Mouse (Mus musculus) gastrocnemius, postnatal 36 days (tissue): ENCODE data around the gene Ints6. TPM values are rescaled to one million over a fixed set of nuclear protein-coding genes. Genes with fewer than 3 reads are reported as not detected.

Source experiments
- DNase-seq, 2 experiments: peaks; one replicate each; pipeline ENCODE4 v3.0.0; 2022
- intact Hi-C: fragments of 180-260 bp; cut with DNase I; formaldehyde crosslinking; loops from one replicate; pipeline ENCODE4 v1.15.1; 2025
- long read RNA-seq, 2 experiments: library from polyadenylated mRNA; stranded (forward); transcript quantifications; one replicate each; pipeline ENCODE4 v2.0.0; 2021
- total RNA-seq, 2 experiments: library from RNA; stranded (reverse); gene quantifications; 2 replicates each; pipeline ENCODE4 v1.2.3; 2021

The Ints6 gene
- total RNA-seq: 10 to 100 TPM in 1 of 2 experiments, 1 to 10 TPM in 1; 10.0 to 11.8 TPM
- long read RNA-seq, experiment 1, partial matches to known transcripts: 0 of 6 reads
- long read RNA-seq, experiment 1, other reads (novel, unspliced or antisense): 6 of 6 reads
- long read RNA-seq, experiment 2, partial matches to known transcripts: 1 of 6 reads
- long read RNA-seq, experiment 2, other reads (novel, unspliced or antisense): 5 of 6 reads

GRCm38 (mm10) chr14:62761036-62761881 lies at the start of gene Ints6:
Gene Ints6 (minus strand): TSS chr14:62761169.
- DNase-seq: peak; percentile 97 to 98
- intact Hi-C loops: loop anchor here (2.0 to 5.0 kb wide), 2 partner anchors 76 to 176 kb away; partner anchors contain the start of gene Wdfy2

DNA sequence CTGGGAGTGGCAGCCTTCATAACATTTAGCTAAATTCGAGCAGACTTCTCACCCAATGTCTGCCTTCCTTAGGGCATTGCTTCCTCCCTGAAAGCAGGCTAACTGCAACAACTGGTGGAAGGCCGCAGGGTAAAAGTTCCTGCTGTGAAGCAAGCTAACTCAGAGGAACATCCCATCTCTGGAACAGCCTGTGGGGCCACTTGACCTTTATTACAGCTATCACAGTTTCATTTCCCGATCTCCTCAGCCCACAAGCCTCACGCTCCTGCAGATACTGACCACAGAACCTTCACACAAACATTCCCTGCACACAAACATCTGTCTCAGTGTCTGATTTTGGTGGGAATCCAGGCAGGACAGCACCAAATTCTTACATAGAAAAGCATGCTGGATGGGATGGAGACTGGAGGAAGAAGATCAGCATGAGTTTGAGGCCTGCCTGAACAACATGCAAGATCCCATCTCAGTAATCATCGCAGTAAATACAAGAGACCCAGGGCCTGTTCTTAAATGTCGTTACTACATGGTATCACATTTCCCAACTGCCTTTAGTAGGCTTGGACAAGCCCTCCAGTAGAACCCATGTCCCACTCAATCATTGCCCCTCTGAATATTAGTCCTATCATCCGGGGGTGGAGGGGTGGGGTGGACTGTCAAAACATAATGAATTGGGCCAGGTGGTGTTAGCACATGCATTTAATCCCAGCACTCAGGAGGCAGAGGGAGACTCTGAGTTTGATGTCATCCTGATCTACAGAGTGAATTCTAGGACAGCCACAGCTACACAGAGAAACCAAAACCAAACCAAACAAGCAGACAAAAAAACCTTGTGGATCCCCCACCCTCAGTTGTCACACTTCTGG lies 47.9 kb upstream of the Ints6 start:
- intact Hi-C loops: no loop called here
- no peak for DNase-seq

GRCm38 (mm10) chr14:62806921-62807320 lies 46.0 kb upstream of the Ints6 start:
- intact Hi-C loops: no loop called here
- no peak for DNase-seq

DNA sequence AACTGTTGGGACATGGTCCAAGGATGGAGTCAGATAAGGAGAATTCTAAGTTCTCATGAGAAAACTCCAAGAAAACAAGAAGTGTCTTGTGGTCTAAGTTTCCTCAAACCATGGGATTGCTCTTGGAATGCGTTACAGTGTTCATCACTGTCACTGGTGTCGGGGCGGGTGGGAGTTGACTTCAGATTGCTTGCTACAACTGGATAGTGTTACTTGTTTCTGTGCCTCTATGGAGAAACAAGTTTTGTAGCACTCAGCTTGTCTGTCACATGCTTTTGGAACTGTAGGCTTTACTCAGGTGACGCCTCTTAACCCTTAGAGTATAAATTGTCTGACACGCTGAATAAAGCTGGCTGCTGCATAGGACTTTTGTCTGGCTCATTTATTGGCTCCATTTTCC lies 42.2 kb upstream of the Ints6 start:
- DNase-seq: no peak
- intact Hi-C loops: no loop called here

GRCm38 (mm10) chr14:62800791-62801190 lies 39.8 kb upstream of the Ints6 start:
- intact Hi-C loops: no loop called here
- no peak for DNase-seq

DNA sequence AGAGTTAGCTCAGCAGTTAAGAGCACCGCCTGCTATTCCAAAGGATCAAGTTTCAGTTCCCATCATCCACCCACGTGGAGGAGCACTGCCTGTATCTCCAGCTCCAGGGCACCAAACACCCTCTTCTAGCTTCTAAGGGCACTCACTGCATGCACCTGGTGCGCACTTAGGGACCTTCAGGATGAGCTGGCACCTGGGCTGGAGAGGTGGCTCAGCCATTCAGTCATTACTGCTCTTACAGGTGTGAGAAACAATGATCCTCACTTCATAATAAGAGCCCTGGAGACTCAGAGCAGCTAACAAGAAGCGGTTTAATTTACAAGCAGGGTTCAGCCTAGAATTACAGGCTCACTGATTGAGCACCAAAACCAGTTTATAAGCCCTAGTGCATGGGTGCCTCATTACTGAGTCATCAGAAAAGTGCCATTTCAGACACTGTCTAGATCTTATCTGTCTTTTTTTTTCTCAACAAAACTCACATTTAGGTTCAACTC lies 37.7 kb upstream of the Ints6 start:
- intact Hi-C loops: no loop called here
- no peak for DNase-seq

DNA sequence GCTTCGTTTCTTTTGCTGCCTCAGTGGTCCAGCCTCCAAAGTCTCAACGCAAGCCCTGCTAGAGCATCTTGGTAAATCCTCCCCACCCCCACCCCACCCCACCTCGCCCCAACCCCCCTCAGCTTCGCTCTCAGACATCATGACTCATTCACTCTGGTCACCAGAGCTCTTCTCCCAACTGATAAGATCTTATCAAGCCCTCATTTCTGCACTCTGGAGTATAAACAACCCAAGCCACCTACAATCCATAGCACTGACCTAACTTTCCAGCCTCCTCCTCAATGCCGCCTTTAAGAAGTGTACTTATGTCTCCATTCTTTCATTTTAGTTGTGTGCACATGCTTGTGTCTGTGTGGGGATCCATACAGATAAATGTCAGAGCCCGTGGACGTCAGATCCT lies 34.8 kb upstream of the Ints6 start:
- intact Hi-C loops: no loop called here
- DNase-seq: no peak

GRCm38 (mm10) chr14:62789282-62789681 lies 28.3 kb upstream of the Ints6 start:
- DNase-seq: no peak
- intact Hi-C loops: no loop called here

DNA sequence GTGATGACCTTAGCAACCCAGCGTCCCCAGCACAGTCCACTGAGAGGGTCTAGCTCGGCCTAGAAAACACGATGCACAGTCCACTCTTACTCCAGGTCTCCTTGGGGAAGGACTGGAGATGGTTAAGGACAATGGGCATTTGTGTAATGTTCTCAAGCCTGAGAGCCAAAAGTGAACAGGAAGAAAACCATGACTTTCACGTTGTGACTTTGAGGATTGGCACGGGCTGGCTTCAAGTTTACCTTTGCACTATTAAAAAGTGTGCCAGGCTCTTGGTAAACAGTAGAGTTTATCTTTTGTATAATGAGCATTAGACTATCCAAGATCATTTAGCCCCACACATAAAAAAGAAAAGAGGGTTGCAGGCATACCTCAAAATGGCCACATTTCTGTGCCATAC lies 22.0 kb upstream of the Ints6 start:
- intact Hi-C loops: no loop called here
- no peak for DNase-seq

DNA sequence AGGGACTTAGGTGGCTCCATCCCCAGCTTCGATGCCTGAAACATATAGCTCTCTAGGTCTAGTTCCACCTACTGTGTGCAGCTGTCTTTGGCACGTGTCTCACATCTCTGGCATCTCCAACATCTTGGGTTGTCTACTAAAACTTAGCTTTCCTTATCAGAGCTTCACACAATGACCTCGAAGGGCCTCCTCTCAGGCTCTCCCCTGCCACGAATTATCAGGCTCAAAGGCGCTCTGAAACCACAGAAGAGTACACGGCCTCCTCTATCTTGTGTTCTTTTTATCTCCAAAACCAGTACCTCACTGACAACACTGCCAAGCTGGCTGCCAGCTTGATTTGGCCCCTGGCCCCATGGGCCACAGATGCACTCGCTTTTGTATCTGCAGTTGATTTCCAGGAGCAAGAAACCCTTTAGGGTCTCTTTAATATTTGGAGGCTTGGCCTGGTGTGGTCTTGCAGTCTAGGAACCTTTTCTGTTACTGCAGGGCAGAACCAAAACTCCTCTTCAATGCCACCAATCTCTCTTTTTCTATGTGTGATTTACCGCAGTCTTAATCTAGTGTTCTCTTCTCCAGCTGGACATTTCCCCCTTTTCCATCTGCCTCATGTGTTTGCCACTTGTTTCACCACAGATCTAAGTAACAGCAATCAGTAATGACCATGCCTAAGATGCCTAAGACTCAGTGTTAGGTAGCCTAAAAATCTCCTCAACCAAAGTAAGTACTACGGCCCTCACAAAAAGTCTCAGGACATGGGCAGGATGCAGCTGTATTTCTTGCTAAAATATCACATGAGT lies 19.7 kb upstream of the Ints6 start:
- intact Hi-C loops: no loop called here
- no peak for DNase-seq

DNA sequence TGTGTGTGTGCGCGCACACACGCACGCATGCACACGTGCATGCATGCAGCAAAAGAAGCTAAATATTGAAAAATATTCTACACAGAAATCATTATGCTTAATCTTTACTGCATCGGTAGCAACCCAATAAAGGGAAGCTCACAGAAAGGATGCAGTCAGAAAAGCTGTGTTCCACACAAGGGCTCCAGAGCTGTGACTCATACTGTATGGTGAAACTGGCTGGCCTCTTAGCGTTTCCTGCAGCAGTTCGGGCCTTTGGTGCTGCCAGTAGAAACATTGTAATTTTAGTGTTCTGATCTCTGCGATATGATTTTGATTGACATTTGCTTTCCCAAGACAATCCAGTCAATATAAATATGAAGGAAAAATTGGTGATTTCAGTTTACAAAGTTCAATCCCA lies 17.1 kb upstream of the Ints6 start:
- DNase-seq: no peak
- intact Hi-C loops: no loop called here

DNA sequence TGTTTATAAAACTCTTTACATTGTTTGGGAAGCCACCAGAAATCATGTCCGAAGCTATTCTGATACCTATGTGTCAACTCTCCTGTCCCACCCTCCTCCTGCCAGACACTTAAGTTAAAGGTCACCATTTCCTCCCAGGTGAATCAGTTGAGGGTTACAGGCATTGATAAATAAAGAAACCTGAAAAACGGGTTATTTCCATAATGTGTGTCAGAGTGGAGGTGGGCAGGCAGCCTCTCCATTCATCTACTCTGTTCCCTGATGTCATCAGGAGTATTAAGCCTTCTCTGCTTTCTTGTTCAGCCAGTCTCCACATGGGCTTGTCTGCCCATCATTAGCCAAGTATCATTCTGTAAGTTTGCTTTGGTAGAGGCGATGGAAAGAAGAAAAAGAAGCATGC lies 14.1 kb upstream of the Ints6 start:
- no peak for DNase-seq
- intact Hi-C loops: no loop called here

- DNase-seq: no peak
- intact Hi-C loops: no loop called here
These were observed 13.3 kb upstream of the Ints6 start for GRCm38 (mm10) chr14:62774246-62774645.

- intact Hi-C loops: no loop called here
These were observed 12.8 kb upstream of the Ints6 start for GRCm38 (mm10) chr14:62773766-62774165.

DNA sequence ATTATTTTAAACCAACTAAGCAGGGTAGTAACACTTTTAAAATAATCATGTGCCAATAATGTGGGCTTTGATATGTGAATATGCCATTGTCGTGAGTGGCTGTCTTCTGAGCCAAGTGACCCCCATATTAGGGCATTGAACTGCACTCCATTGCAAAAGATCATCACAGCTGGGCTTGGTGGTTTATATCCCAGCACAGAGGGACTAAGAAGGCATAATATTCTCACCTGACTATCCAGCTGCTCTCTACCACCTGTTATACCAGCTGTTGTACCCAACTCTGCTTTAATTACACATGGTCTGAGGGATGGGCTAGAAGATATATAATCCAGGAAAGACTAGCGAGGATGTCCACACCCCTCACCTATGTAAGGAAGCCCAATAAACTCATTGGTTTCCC lies 4.4 kb upstream of the Ints6 start:
- intact Hi-C loops: no loop called here
- no peak for DNase-seq

More at GRCm38 (mm10) chr14:62773766-62774165, 12.8 kb upstream of the Ints6 start:
- DNase-seq: no peak

GRCm38 (mm10) chr14:62764371-62764770 lies 3.4 kb upstream of the Ints6 start:
- intact Hi-C loops: loop anchor here (5.0 kb wide), 1 partner anchor 173 kb away; no protein-coding TSS in a partner anchor
- no peak for DNase-seq

- DNase-seq: no peak
- intact Hi-C loops: loop anchor here (2.0 to 5.0 kb wide), 2 partner anchors 75 to 175 kb away; partner anchors contain the start of gene Wdfy2
These were observed 974 bp upstream of the Ints6 start for GRCm38 (mm10) chr14:62761943-62762342.

GRCm38 (mm10) chr14:62760321-62761035 lies 491 bp downstream of the Ints6 start:
- intact Hi-C loops: loop anchor here (2.0 to 5.0 kb wide), 2 partner anchors 76 to 177 kb away; partner anchors contain the start of gene Wdfy2
- DNase-seq: peak; percentile 28 to 73

DNA sequence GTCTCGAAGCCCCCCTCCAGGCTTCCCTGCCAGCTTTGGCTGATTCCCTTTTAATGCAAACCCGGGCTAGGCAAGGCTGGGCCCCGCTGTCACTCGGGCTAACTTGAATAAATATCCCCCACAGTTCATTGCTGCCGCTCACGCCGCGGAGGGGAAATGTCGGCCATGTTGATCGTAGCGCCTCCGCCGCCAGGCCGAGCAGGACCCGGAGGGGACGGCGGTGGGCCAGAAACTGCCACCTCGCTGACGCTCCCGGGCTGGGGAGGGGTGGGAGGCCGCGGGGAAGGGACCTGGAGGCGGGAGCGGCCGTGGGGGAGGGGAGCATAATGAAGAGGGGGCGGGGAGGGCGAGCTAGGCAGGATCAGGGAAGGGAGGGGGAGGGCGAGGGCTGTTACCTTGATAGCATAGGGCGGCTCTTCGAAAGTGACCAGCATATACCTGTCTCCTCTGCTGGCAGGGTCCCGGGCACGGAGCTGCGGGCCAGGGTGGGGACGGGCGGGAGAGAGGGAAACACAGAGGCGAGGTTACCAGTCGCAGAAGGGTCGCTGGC lies 1.1 kb downstream of the Ints6 start:
- peak; percentile 55 to 74 for DNase-seq
- intact Hi-C loops: loop anchor here (2.0 to 5.0 kb wide), 3 partner anchors 77 to 1857 kb away; partner anchors contain the start of gene Wdfy2
